Mouse (Mus musculus): Measurements from ENCODE around the gene 1700122O11Rik. TPM values are rescaled to one million over a fixed set of nuclear protein-coding genes. Genes with fewer than 3 reads are reported as not detected.

The 1700122O11Rik gene
- polyA plus RNA-seq, 1 experiment: not detected

DNA sequence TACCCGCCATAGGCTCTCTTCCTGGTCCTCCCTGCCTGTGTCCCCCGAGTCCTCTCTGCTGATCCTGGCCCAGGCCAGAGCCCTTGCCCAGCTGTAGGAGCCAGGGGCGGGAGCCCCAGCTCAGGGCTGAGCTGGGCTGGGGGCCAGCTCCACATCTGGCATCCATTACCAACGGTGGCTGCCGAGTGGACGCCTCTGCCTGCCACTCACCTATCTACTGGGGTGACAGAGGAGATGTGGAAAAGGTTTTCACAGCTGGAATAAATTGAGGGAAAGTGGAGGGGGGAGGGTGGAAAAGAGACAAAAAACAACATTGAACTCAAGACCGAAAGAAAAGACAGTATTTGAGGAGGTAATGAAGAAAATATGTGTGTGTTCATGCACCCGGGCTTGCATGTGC lies 49.3 kb downstream of the 1700122O11Rik start:
- TF ChIP-seq POLR2A (IDR thresholded peaks at IDR 0.05; ENCODE audit: borderline replicate concordance, low read depth, low read length): no peak
- TF ChIP-seq CTCF (IDR thresholded peaks at IDR 0.05; ENCODE audit: low read depth, low read length): no peak
- H3K27ac ChIP-seq (ENCODE audit: insufficient read depth, low read depth, low read length): no peak overlapping the region
- H3K4me3 ChIP-seq (ENCODE audit: insufficient read depth, low read length): no peak overlapping the region
- H3K4me1 ChIP-seq (ENCODE audit: control insufficient read depth, insufficient read depth, low read length): no peaks in the 10 kb centered on the region

DNA sequence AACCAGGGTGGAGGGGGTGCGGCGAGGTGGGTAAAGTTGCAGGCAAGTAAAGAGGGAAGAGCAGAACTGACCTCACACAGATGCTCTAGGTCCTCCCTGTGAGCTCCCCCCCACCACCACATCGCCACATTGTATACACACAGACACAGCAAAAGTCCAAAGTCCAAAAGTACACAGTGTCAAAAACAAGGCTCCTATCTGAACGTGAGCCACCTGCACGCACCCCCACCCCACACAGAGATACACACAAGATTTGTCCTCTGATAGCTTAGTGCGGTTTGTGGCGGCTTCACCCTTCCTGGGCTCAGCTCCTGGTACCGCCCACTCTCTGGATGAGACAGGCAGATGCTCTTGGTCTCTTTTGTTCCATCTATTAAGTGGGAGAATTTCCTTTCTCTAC lies 50.0 kb downstream of the 1700122O11Rik start:
- TF ChIP-seq CTCF (IDR thresholded peaks at IDR 0.05; ENCODE audit: low read depth, low read length) (no peak), POLR2A (IDR thresholded peaks at IDR 0.05; ENCODE audit: borderline replicate concordance, low read depth, low read length) (no peak)
- H3K4me3 ChIP-seq (ENCODE audit: insufficient read depth, low read length): no peak overlapping the region

More for the DNA sequence above, 50.0 kb downstream of the 1700122O11Rik start:
- Histone ChIP-seq H3K4me1 (ENCODE audit: control insufficient read depth, insufficient read depth, low read length) (no peaks in the 10 kb centered on the region), H3K27ac (ENCODE audit: insufficient read depth, low read depth, low read length) (no peak overlapping the region)

Other genes starting within 250 kb of the 1700122O11Rik start
- not detected in 2 replicates for gene Mdfi, start 203.6 kb downstream of the 1700122O11Rik start, polyA plus RNA-seq (2012; ENCODE audit: insufficient read depth, insufficient read length, missing spikeins)
- gene Foxp4, start 113.6 kb downstream of the 1700122O11Rik start, polyA plus RNA-seq (2012; ENCODE audit: insufficient read depth, insufficient read length, missing spikeins): 5.2 and 6.0 TPM in 2 replicates
- gene 1700067P10Rik, start 51.0 kb upstream of the 1700122O11Rik start, polyA plus RNA-seq (2012; ENCODE audit: insufficient read depth, insufficient read length, missing spikeins): not detected in 2 replicates
- not detected in 2 replicates for gene 9830107B12Rik, start 108.0 kb upstream of the 1700122O11Rik start, polyA plus RNA-seq (2012; ENCODE audit: insufficient read depth, insufficient read length, missing spikeins)
- 11.0 and 14.9 TPM in 2 replicates for gene A530064D06Rik, start 129.0 kb upstream of the 1700122O11Rik start, polyA plus RNA-seq (2012; ENCODE audit: insufficient read depth, insufficient read length, missing spikeins)
- not detected in 2 replicates for gene Trem1, start 194.5 kb upstream of the 1700122O11Rik start, polyA plus RNA-seq (2012; ENCODE audit: insufficient read depth, insufficient read length, missing spikeins)
- not detected in 2 replicates for gene Trem3, start 209.5 kb upstream of the 1700122O11Rik start, polyA plus RNA-seq (2012; ENCODE audit: insufficient read depth, insufficient read length, missing spikeins)
- gene Treml4, start 226.0 kb upstream of the 1700122O11Rik start, polyA plus RNA-seq (2012; ENCODE audit: insufficient read depth, insufficient read length, missing spikeins): 0.45 and 0.63 TPM in 2 replicates